Mouse (Mus musculus) retina, postnatal 7 days (tissue): Measurements from ENCODE around the gene Olfr96.

Experiments
- DNase-seq: peaks from one replicate; pipeline ENCODE4 v3.0.0-alpha.2; 2012; ENCODE audit warnings: low read depth, low spot score

The Olfr96 gene

GRCm38 (mm10) chr17:37270702-37271092 is 50.8 kb downstream of the Olfr96 start:
- DNase-seq = no peak

- DNase-seq = no peak
Observed at GRCm38 (mm10) chr17:37275626-37276248, 55.8 kb downstream of the Olfr96 start.
